Mouse (Mus musculus) granulocyte monocyte progenitor cell, adult 5-6 weeks (primary cell): ENCODE measurements at regions not wholly inside any gene's neighbourhood (a gene's known extent, or its start where the extent isn't known, plus 50 kb on each side); places are given as distances from the start of the nearest gene placed in this dataset.

ENCODE experiments used
- ATAC-seq: replicated peaks from 2 replicates; pipeline ENCODE4 v1.8.0; 2016; ENCODE audit warnings: mild to moderate bottlenecking, moderate TSS enrichment, inconsistent platforms; ENCODE audit not compliant: poor library complexity, severe bottlenecking

DNA sequence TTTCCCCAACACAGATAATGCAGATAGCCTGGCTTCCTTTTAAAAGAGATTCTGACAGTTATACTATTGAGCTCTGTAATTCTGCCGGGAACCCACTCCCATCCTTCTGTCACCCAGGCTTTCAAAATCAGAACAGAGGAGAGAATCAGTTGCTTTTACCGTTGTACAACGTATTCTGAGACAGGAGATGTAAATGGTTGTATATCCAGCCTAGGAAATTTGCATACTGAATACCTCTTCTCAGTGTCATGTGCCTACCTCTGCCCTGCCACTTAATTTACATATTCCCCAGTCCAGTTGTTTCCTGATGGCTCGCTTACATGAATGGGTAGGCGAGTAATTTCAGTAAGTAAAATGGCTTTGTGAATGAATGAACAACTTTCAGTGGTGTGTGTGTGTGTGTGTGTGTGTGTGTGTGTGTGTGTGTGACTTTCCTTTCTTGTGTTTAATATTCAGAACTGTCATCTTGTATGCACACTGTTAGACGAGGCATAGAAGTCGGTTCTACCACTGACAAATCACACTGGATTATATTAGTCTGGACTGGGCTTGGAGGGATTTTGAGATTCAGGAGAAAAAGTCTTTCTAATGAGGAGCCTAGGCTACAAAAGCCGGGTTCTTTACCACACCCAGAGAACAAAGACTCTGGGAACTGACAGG is 282.2 kb upstream of the Cdh6 start:
- ATAC-seq, result no peak

DNA sequence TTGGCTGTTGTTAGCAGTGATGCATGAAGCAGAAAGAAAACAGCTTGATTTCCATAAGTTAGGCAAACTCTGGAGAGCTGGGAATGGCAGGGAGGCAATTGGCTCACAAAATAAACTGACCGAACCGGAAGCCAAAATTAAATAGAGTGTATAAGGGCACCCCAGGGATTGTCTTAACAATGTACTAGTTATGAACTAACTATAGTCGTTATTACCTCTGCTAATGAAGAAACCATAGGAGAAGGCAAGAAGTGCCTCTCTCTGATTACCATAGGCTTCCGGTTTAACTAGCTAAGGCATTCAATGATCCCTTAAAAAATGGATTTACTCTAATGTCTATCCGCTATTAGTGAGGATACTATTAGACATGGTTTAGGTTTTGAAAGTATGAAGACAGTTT is 276.9 kb upstream of the Cdh6 start:
- no peak for ATAC-seq

DNA sequence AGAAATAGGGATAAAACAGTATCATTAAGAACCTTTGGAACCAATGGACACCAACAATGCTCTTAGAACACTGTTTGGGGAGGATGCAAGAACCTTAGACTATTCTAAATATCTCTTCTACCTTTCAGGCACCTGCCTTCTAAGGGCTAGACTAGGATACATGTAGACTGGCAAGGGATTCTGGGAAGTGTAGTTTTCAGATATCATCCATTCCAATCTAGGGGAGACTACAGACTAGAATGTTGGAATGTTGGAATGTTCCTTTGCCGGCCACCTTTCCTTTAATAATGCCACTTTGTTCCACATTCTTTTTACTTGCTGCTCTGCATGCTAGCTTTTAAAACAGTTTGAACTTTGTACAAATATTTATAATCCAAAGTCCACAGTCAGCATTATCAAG is 261.1 kb upstream of the Cdh6 start:
- no peak for ATAC-seq

DNA sequence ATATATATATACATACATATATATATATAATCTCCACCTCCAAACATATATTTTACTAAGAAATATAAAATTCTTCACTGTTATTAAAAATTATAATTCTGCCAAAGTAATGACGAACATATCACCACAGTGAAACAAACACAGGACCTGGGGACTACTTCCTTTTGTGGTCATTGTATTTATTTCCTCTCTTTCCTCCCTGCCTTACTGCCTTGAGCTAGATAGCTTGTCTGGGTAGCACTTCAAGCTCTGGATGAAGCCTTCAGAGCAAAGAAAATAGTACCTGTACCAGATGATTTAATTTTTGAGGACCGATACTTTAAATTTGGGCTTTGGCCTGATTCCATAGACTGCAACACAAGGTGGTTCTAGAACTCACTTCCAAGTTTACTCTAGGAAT is 259.5 kb upstream of the Cdh6 start:
- ATAC-seq, result no peak

DNA sequence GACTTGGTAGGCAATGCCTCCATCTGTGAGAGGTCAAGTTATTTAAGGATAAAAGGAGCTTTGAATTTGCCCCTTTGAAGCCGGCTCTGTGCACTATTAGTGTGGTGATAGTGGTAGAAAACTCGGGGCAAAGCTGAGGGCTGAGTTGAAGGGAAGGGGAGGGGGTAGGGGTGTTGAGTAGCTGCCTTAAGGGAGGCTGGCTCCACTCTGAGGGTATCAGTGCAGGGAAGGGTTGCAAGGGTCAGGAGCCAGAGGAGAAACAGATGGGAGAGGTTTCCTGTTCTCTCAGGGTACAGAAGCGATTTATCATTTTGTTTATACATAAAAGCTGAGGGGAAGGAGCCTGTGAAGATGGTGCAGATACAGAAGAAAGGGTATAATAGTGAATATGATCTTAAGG is 246.1 kb upstream of the Cdh6 start:
- no peak for ATAC-seq

DNA sequence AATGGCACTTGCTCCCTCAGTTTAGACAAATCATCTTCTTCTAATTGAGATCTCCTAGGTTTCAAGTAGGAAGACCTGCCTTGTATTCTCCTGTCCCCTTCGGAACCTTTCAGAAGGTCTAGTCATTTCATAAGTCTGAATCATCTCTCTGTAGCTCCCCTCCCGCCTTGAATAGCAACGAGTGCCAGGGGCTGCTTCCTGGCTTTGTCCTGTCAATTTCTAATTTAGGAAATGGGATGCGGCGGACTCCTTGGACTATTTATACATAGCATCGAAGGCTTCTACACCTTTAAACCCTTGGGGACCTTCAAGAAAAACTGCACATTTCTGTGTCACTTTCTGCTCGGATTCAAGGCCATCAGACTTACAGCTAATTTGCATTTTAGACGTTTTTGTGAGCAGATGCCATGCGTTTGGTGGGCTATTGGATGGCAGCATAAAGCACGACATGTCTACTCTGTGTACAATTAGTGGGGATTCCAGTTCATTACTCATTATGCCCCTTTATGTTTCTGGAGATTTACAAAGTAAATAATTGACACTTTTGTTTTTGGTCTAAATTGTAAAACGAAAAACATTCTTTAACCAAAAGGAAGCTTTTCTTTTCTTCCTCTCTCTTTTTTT is 236.7 kb upstream of the Cdh6 start:
- ATAC-seq, result no peak

DNA sequence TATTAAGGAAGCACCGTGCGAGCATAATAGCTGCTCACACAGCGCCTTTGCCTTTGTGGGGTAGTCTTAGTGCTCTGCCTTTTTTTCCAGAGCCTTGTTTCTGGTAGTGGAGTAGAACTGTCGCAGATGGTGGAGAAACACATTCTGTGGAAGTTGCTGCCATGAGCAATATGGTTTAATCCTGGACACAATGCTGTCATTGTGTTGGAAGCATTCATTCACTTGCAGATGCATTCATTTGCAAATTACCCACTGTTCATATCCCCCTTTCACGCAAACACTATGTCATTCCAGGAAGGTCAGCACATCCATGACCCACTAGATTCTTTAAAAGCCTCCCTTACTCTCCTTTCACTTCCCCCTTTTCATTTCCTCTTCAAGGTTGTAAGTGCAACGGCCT is 219.7 kb upstream of the Cdh6 start:
- peak; percentile 95 for ATAC-seq

DNA sequence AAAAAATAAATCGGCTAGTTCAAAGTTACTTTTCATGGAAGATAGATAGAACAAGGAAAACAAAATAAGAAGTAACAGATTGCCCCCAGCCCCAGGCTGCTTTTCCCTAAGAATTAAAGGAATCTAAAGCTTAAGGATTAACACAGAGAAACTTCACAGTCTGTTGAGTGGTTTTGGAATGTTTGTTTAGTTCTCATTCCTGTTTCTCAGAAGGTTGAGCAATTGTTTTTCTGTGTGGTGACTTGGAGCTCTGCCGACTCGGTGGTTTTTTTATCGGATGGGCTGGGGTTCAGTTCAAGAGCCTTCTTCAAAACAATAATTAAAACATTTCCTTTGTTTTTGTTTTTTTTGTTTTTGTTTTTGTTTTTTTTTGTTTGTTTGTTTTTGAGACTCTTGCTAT is 217.9 kb upstream of the Cdh6 start:
- no peak for ATAC-seq

DNA sequence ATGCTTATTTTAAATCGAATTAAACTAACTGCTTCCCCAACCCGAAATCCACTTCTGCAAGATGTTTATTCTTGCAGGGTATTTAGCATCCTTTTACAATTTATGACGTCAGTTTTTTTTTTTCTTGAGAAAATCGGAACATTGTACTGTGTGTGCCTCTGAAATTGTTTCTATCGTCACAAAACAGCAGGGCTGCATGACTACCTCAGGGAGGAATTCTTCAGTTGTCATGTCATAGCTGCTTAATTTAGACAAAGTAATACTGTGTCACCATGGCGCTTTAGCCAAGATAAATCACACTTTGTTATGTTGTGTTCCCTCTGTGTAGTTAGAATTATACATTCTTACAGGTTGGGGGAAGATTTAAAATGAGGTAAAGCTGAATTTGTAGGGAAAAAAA is 211.3 kb upstream of the Cdh6 start:
- ATAC-seq, result no peak

DNA sequence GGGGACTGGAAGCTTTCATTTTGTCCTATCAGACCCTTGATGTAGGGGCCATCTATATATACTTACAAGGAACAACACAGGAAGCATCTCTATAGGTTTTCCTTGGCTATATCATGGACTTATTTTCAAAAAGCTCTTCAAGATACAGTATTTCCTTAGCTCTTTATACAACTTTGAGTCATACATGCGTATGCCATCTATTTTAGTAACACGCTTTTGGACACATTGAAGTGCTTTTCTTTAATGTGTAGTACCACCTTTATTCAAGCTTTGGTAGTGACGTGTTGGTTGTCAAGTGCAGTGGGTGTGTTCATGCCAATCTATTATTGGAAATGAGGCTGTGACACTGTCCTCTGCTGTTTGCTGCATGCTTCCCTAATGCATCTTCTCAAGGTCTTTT is 202.1 kb upstream of the Cdh6 start:
- no peak for ATAC-seq

DNA sequence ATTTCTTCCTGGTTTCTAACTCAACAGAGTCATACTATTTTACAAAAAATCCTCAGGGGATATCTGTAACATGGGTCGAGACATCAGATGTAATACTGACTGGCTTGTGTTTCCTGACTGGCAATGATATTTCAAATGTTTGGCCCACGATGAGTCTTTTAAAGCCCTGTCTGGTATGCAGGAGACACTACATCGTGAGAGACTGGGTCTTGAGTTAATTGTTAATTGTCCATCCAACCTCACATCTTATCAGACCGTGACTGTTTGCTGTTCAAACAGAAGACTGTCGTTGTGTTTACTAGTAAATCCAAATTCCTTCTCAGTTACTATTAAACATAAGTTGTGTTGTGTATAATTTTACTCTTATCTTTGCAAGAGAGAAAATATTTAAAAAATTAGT is 195.3 kb upstream of the Cdh6 start:
- no peak for ATAC-seq

DNA sequence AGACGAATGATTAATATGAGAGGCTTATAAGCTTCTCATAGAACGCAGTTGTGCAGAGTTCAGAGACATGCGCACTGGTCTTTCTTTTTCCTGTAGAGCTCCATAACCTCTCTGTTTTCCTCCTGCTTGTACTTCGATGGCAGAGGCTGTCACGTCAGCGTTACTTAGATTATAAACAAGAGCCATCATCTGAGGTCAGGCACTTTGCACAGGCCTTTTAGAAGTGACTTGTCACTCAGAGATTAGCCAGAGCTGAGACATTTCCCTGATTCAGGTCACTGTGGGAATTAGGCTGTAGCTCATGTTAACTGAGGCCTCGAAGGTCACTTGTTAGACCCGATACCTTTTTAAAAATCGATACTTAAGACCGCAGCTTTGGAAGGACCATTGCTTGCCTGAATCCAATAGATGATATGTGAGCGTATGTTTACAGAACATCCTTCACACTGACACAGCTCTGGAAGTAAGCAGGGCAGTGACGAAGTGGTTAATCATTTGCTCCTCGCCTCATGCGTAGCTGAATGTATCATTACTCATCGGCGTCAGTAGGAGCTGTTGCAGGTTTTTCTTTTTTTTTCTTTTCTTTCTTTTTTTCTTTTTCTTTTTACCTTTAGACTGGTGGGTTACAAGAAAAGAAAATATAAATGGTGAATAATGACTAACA is 193.9 kb upstream of the Cdh6 start:
- no peak for ATAC-seq

DNA sequence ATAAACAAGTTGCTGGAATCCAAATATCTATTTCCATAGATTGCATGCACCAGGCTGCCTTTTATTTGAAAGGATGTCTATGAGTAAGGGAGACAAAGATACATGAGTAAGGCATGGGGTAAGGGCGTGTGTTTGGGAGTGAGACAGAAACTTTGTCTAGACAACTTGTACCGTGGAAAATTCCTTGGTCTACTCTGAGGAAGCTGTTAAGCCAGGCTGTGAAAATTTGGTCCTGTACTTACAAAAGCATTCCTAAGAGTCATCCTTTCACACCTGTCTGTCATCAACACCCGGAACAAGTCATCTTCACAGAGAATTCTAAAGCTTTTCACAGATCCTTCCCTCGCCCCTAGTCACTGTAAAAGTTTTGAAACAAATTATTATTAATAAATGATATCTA is 193.1 kb upstream of the Cdh6 start:
- no peak for ATAC-seq

DNA sequence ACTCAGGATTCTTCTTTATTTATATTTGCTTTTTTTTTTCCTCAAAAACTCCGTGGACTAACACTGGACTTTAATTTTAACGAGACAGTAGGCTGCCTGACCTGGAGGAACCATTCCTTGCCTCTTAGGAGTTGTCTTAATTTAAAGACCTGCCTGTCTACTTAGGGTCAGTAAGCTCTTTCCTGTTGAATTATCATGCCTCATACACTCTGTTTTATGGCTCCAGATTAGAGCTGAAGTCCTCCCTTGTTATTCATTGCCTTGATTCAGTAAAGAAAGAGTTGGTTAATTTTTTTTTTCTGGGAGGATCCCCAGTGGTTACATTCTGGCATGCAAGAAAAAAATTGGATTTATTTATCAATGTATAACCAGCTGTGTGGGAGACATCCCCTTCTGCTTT is 187.3 kb upstream of the Cdh6 start:
- no peak for ATAC-seq

DNA sequence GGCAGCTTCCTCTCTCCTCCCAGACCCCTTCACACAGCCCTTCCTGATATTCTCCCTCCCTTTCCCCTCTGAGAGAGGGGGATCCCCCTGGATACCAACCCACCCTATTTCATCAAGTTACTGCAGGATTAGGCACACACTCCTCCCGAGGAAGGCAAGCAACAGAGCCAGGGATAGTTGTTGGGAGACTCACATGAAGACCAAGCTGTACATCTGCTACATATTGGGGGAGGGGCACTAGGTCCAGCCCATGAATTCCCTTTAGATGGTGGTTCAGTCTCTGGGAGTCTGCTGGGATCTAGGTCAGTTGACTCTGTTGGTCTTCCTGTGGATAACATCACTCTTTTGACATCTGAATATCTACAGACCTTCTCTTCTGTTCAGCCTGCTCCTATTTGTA is 185.6 kb upstream of the Cdh6 start:
- no peak for ATAC-seq

DNA sequence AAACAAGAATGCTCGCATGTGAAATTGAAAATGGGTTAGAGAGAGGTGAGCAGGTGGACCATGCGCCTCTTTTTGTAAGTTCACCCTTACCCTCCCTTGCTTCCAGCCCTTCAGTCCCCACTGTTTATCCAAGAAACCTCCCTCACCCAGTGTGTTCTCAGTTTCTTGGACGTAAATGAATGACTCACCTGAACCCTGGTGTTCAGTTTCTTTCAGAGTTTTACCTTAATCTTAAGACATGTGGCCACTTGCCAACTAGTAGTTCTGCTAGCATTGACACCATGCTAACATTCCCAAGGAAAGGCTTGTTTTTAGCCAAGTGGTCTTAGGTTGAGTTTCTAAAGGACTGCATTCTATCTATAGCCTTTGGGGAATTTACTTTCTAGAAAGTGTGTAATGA is 176.8 kb upstream of the Cdh6 start:
- ATAC-seq, result no peak

DNA sequence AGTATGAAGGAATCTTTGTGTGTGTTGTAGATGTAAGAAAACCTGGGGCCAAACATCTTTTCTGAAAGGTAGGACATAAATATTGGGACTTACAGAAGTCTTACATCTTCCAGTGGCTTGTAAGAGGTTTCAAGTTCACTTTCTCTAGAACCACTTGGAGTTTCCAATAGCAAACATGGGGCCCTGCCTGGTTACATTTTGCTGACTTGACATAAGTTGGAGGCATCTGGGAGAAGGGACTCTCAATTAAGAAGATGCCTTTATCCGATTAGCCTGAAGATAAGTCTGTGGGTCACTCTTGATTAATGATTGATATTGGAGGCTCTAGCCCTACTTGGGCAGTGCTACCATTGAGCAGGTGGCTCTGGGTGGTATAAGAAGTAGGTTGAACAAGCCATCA is 162.9 kb upstream of the Cdh6 start:
- no peak for ATAC-seq

DNA sequence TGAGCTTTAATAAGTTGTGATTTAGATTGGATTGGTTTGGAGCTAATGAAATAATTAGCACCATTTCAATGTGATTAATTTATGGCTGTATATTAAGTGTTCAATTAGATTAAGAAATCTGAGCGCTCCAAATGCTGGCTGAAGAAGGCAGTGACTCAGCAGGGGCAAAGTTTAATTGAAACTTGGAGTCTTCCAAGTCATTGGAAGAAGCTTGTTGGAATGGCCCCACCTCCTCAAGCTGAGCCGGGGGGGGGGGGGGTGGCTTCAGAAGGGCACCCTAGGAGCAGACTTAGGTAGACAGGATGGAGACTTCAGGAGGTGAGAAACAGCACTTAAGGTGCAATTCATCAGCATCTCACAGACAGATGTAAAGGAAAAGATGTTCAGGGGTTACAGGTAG is 151.0 kb upstream of the Cdh6 start:
- no peak for ATAC-seq

DNA sequence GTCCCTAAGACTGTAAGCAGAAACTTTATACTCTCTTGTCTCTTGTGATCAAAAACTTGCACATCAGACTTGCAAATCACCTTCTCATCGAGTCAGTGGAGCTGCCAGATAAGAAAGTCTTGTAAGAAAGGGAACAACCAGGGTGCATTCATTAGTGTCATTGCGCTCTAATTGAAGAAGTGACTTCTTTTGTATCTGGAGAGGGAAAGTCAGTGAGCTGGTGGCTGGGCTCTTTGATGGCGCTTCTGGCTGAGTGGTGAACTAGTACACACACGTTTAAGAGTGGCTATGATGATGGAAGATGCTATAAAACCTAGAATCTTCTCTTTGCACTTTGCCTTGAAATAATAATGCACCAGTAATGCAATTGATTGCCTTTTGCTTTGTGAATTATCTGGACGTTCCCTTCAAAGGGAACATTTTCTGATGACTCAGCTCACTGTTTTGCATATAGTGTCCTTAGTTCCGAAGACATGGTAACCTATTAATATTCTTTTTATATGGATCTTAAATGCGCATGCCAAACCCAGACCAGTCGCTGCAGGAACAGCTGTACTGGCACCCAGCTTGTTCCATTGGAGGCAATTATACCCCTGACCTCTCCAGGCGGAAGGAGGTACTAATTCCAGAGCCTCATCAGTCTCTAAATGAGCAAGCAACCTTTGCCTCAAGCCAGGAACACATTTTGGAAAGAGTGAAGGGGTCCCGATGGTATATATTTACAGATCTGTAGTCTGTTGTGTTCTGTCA is 147.3 kb upstream of the Cdh6 start:
- no peak for ATAC-seq

DNA sequence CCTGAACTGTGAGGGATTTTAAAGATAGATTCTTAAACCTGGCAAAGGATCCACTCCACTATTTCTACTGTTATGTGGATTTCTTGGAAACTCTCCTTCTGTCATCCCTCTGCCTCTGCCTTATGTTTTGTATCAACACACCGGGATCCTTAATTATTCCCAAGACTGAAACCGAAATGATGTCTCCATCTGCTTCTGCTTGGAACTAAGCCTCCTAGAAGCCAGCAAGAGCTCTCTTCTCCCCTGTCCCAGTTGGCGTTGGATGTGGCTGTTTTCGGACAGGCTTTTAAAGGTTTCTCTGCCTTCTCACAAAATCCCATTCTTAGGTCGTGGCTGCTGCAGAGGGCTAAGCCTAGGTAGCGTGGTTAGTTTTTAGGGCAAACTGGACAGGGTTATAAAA is 131.1 kb upstream of the Cdh6 start:
- no peak for ATAC-seq

DNA sequence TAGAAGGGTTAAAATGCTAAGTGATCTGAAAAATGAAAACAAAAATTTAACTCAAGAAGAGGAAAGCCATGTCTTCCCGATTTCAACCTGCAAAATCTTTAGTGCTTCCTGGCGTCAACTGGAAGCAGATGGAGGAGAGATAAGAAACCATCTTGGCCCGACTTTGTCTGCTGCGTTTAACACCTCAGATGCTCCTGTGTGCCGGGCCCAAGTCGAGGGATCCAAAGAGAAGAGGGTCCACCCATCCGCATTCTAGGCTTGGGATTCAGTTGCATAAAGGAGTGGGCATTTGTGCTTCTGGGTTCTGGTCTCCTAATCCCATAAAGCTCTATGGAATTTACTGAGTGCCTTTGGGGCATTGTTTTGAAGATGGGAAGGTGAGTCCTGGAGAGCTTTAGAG is 130.0 kb upstream of the Cdh6 start:
- ATAC-seq, result no peak

DNA sequence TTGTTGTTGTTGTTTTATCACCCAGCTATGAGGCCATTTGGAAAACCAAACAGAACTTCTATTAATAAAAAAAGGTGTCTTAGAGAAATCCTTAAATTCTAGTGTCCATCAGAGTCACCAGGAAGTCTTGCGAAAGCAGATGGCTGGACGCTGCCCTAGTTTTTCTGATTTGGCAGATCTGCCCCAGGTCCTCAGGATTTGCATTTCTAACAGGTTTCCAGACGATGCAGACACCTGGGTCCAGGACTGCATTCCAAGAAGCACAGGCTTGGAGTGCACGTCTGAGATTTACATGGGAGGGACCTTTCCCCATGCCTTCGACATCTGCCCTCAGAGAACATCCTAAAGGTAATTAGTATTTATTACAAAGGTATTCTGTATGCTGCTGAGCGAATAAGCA is 129.2 kb upstream of the Cdh6 start:
- no peak for ATAC-seq
